Mouse (Mus musculus) lung, postnatal 0 days (tissue): ENCODE data around the gene Spata31. TPM values are rescaled to one million over a fixed set of nuclear protein-coding genes. Genes with fewer than 3 reads are reported as not detected.

Source experiments
- ATAC-seq: fragments of 200-750 bp; cut with Nextera tagmentation; 2 replicates; pipeline ENCODE4 v1.8.0; 2017; ENCODE audit warnings: moderate library complexity
- DNase-seq: peaks from one replicate; pipeline ENCODE4 v3.0.0-alpha.2; 2016; ENCODE audit warnings: low spot score
- H3K27ac ChIP-seq: fragments of 300-500 bp; sonication (generic); 2 replicates; pipeline ENCODE4 v1.5.1; 2014; ENCODE audit warnings: antibody characterized with exemption, mild to moderate bottlenecking, low read length, mixed read lengths
- H3K27me3 ChIP-seq: fragments of 300-500 bp; sonication (generic); replicated peaks from 2 replicates; pipeline ENCODE4 v1.6.1; 2014; ENCODE audit warnings: low read length, mixed read lengths; ENCODE audit not compliant: insufficient read depth
- H3K36me3 ChIP-seq: fragments of 300-500 bp; sonication (generic); 2 replicates; pipeline ENCODE4 v1.6.1; 2014; ENCODE audit warnings: low read length, mixed read lengths; ENCODE audit not compliant: insufficient read depth
- H3K4me1 ChIP-seq: fragments of 300-500 bp; sonication (generic); 2 replicates; pipeline ENCODE4 v1.6.1; 2014; ENCODE audit warnings: antibody characterized with exemption, low read depth, low read length, mixed read lengths; ENCODE audit not compliant: insufficient read depth
- H3K4me2 ChIP-seq: fragments of 300-500 bp; sonication (generic); replicated peaks from 2 replicates; pipeline ENCODE4 v1.6.1; 2014; ENCODE audit warnings: low read depth, mild to moderate bottlenecking, low read length, moderate library complexity, mixed read lengths
- H3K4me3 ChIP-seq: fragments of 300-500 bp; sonication (generic); 2 replicates; pipeline ENCODE4 v1.5.1; 2014; ENCODE audit warnings: low read depth, low read length
- H3K9ac ChIP-seq: fragments of 300-500 bp; sonication (generic); replicated peaks from 2 replicates; pipeline ENCODE4 v1.6.1; 2014; ENCODE audit warnings: low read depth, mild to moderate bottlenecking
- H3K9me3 ChIP-seq: fragments of 300-500 bp; sonication (generic); 2 replicates; pipeline ENCODE4 v1.6.1; 2016; ENCODE audit warnings: low read length, mixed read lengths
- CTCF ChIP-seq: IDR thresholded peaks from 2 replicates; pipeline ENCODE4 v1.5.1; 2016; ENCODE audit warnings: antibody characterized with exemption, mild to moderate bottlenecking
- EP300 ChIP-seq: IDR thresholded peaks from 2 replicates; pipeline ENCODE4 v1.6.1; 2016; ENCODE audit warnings: antibody characterized with exemption, mild to moderate bottlenecking, control low read depth
- WGBS: fragments of 180-500 bp; shearing (Covaris S2); extraction: QIAGEN DNeasy Blood & Tissue Kit; methylation state at CpG from one replicate; pipeline ENCODE4 v1.1.7; 2014; 5-methylcytosine and 5-hydroxymethylcytosine counted together
- polyA plus RNA-seq: library from polyadenylated mRNA; unstranded; fragments of >200 nt; fragmentation: Nextera tagmentation; extraction: Ambion mirVana; gene quantifications from 2 replicates; pipeline ENCODE4 v1.2.1, GENCODE M21; 2015

Gene Spata31
- not detected in 2 replicates for polyA plus RNA-seq

DNA sequence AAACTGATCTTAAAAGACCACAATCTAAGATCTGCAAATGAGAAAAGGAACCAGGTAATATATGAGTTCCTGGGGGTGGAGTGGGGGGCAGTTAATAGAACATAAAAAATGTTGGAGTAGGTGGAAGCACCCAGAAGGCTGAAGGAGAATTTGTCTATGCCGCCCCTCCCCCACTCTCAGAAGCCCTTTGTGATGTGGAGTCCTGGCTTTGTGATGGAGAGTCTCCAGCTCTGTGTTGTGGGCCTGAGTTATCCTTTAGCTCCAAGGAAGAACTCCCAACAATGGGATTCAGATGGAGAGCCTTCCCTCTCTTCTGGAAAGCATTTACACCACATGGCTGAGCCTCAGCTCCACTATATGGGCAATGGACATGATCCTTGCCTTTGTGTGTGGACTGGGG, at the start of gene Spata31:
Gene Spata31, plus strand, starts transcription at position 216 of the 400 bp plus-strand sequence.
- H3K27me3 ChIP-seq: no peaks in the 10 kb centered on the region
- 63% methylated on average over 1 of the region's 1 CpGs for WGBS
- no peaks in the 10 kb centered on the region for H3K36me3 ChIP-seq
- ATAC-seq: no peak
- no peak within 1 kb of the TSS for H3K9ac ChIP-seq
- H3K9me3 ChIP-seq: no peaks in the 10 kb centered on the region
- no peak within 1 kb of the TSS for H3K27ac ChIP-seq
- no peak for DNase-seq
- no peak within 1 kb of the TSS for H3K4me2 ChIP-seq
- H3K4me1 ChIP-seq: no peaks in the 10 kb centered on the region
- TF ChIP-seq EP300 (no peak), CTCF (no peak)
- H3K4me3 ChIP-seq: no peak within 1 kb of the TSS

DNA sequence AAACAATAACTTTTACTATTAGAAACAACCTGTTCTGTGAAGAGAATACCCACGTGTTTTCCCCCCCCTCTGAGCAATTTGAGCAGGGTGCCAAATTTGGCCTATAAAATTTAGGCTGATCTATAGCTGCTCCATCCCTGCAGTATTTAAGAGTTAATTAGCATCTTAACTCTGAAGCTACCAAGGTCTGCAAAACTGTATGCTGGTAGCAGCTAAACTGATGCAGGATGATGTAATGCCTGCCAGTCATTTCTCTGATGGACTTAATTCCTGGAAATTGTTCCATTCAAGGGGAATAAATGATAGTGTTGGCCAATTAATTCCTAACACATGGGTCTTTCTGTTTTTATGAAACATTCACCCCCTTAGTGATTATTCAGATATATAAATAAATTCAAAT, 14.1 kb upstream of the Spata31 start:
- no peak for TF ChIP-seq CTCF
- TF ChIP-seq EP300: no peak
- no peak for ATAC-seq
- Histone ChIP-seq H3K9me3 (no peaks in the 10 kb centered on the region), H3K4me3 (no peak overlapping the region), H3K4me1 (no peaks in the 10 kb centered on the region), H3K9ac (no peak overlapping the region), H3K36me3 (no peaks in the 10 kb centered on the region), H3K4me2 (no peak overlapping the region), H3K27me3 (no peaks in the 10 kb centered on the region), H3K27ac (no peak overlapping the region)
- DNase-seq: no peak
- WGBS: 32% methylated on average over 1 of the region's 1 CpGs

DNA sequence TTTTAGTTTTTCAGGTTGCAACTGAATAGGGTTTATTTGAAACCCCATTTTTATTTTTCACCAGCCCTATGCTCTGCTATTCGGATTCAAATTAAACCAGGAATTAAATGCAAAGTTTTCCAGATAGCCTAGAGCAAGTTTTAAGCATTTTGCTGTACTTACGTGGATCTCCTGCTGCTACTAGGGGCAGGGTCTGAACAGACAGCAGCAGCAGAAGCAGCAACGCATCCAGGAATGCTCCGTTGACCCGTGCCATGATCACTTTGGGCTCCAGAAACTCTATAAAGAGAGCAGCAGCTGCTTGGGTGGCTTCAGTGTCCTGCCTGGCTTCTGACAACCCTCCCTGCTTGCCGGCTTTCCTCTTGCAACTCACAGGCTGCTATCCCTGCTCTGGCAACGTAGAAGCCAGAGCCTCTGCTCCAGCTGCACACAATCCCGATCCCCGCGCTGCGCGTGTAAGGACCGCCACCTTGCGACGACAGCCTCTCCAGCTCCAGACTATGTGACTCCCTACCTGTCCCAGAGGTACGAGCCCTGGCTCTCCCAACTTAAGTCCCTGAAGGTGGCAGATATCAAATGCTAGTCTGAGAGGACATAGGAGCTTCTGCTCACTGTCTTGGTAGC, 13.5 kb upstream of the Spata31 start, which contains the start of gene Cntnap3:
Gene Cntnap3, minus strand, starts transcription at position 371 of the 624 bp plus-strand sequence.
- no peak within 1 kb of the TSS for H3K27ac ChIP-seq
- no peak for DNase-seq
- H3K36me3 ChIP-seq: no peaks in the 10 kb centered on the region
- no peaks in the 10 kb centered on the region for H3K9me3 ChIP-seq
- no peak within 1 kb of the TSS for H3K9ac ChIP-seq
- 9% methylated on average over 16 of the region's 16 CpGs for WGBS
- H3K4me1 ChIP-seq: no peaks in the 10 kb centered on the region
- H3K4me3 ChIP-seq: no peak within 1 kb of the TSS
- TF ChIP-seq CTCF (peak; percentile 10; the same call in 1 of the 2 replicates), EP300 (no peak)
- no peak for ATAC-seq
- no peak within 1 kb of the TSS for H3K4me2 ChIP-seq
- H3K27me3 ChIP-seq: no peaks in the 10 kb centered on the region

Other genes with a start within 250 kb of the Spata31 start
- gene Cntnap3, start 13.5 kb upstream of the Spata31 start, polyA plus RNA-seq: not detected in 2 replicates
- not detected in 2 replicates for gene Spata31d1c, start 115.7 kb downstream of the Spata31 start, polyA plus RNA-seq
- gene Prss47, start 135.4 kb downstream of the Spata31 start, polyA plus RNA-seq: not detected in 2 replicates
- 46.1 and 52.2 TPM in 2 replicates for gene Mfsd14b, start 195.6 kb downstream of the Spata31 start, polyA plus RNA-seq
- gene Olfr465-ps1, start 220.7 kb downstream of the Spata31 start, polyA plus RNA-seq: not detected in 2 replicates
- gene Olfr466, start 232.8 kb downstream of the Spata31 start, polyA plus RNA-seq: not detected in 2 replicates